In the genomic region with DNA sequence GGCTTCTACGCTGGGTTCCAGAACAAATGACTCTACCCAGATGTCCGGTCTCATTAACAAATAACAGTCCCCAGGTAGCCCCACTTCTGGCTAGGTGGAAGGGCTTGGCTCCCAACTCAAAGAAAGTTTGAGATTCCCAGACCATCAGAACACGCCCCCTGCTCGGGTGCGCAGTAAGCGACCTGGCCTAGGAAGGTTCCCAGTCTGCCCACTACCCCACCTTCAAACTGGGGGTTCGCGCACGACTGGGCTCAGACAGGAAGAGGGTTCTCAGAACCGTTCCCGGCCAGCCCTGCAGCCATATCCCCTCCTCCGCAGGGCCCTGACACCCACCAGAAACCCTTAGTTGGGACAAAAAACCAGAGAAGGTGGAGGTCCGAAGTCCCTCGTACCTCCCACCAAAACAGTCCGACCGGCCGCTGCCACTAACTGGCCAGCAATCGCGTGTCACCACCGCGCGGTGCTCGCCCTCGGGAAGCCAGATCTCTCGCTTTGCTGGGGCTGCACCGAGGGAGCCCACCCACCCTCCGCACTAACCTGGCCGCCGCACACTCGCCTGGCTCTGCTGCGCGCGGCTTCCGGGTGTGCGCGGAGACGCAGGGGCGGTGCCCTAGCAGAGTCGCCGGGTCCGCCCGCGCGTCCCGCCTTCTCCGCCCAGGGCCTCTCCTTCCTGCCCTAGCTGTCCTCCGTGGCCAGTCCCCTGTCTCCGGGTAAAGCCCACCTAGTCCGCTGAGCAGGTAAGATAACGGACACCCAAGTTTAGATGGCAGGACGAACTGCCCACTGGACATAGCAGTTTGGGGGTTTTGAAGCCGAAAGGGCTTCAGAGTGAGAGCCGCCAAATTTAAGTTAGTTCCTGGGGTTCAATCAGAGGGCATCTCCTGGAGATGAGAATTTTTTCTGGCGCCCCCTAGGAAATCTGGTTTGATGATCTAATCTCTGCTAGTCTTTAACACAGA, we compare ENCODE assay signal across 8 mouse cellular contexts. TPM values are rescaled to one million over a fixed set of nuclear protein-coding genes. Genes with fewer than 3 reads are reported as not detected.
A peak's percentile ranks its signal among the peaks of the same experiment; 100 is the strongest.
DNase-seq lines count a peak whose midpoint lies in the region; ATAC-seq lines count a peak whose summit lies in the region.

A gene (minus strand): TSS at position 586 of the 959 bp plus-strand sequence.
A gene (plus strand): TSS at position 625 of the 959 bp plus-strand sequence.

- H3K36me3 ChIP-seq in embryonic facial prominence, embryonic 15.5 days: no peaks in the 10 kb centered on the region
- 0 out of 2 replicates have a peak, but pooled peaks cover 3% of the 10 kb centered on the region for H3K36me3 ChIP-seq in heart, embryonic 15.5 days
- H3K36me3 ChIP-seq in macrophage (ENCODE audit: inconsistent target): peaks cover 10% of the 10 kb centered on the region; the same call in 1 of the 2 replicates

- peak within 1 kb of the TSS; percentile 73 for H3K4me3 ChIP-seq in embryonic facial prominence, embryonic 15.5 days (replicated peaks)
- H3K4me3 ChIP-seq in heart, embryonic 15.5 days: peak within 1 kb of the TSS; percentile 79
- H3K4me3 ChIP-seq in macrophage (ENCODE audit: inconsistent target): peak within 1 kb of the TSS; percentile 95

- 1% methylated on average over 54 of the region's 54 CpGs for WGBS in embryonic facial prominence, embryonic 15.5 days
- WGBS in heart, embryonic 15.5 days: 1% methylated on average over 54 of the region's 54 CpGs
- 1% methylated on average over 54 of the region's 54 CpGs for WGBS in macrophage (ENCODE audit: missing documents)

- peaks cover 69% of the 10 kb centered on the region for H3K27me3 ChIP-seq in embryonic facial prominence, embryonic 15.5 days
- H3K27me3 ChIP-seq in heart, embryonic 15.5 days: peaks cover 52% of the 10 kb centered on the region

- peaks cover 16% of the 10 kb centered on the region; the same call in 1 of the 2 replicates for H3K79me2 ChIP-seq in macrophage (ENCODE audit: inconsistent target)

- DNase-seq in CD4-positive, CD25-positive, alpha-beta regulatory T cell, adult 2 months (ENCODE audit: low read depth, low spot score): peak; percentile 85
- DNase-seq in adrenal gland, adult 8-10 months: peak; percentile 63
- peak; percentile 88 for DNase-seq in kidney, postnatal 10 days
- DNase-seq in spleen, adult 12 weeks (ENCODE audit: low spot score): peak; percentile 72
- no peak for DNase-seq in right cerebral cortex, postnatal 36 days (ENCODE audit: low spot score in 2 of 2)

- H3K4me1 ChIP-seq in embryonic facial prominence, embryonic 15.5 days: peaks cover 38% of the 10 kb centered on the region
- peaks cover 36% of the 10 kb centered on the region for H3K4me1 ChIP-seq in heart, embryonic 15.5 days (replicated peaks)

- no peak within 1 kb of the TSS for H3K27ac ChIP-seq in embryonic facial prominence, embryonic 15.5 days (replicated peaks)
- no peak within 1 kb of the TSS for H3K27ac ChIP-seq in heart, embryonic 15.5 days
- peak within 1 kb of the TSS; percentile 55 for H3K27ac ChIP-seq in macrophage

- peak within 1 kb of the TSS; percentile 54 for H3K9ac ChIP-seq in embryonic facial prominence, embryonic 15.5 days
- peak within 1 kb of the TSS; percentile 62 for H3K9ac ChIP-seq in heart, embryonic 15.5 days

- H3K9me3 ChIP-seq in embryonic facial prominence, embryonic 15.5 days (replicated peaks): no peaks in the 10 kb centered on the region
- H3K9me3 ChIP-seq in heart, embryonic 15.5 days (replicated peaks): no peaks in the 10 kb centered on the region

- H3K4me2 ChIP-seq in embryonic facial prominence, embryonic 15.5 days (replicated peaks): peak within 1 kb of the TSS; percentile 90
- peak within 1 kb of the TSS; percentile 80 for H3K4me2 ChIP-seq in heart, embryonic 15.5 days

- peak; percentile 55; the same call in 1 of the 2 replicates for ATAC-seq in embryonic facial prominence, embryonic 15.5 days (ENCODE audit: insufficient number of reproducible peaks, low FRiP score, low TSS enrichment, low read depth)
- ATAC-seq in heart, embryonic 15.5 days (replicated peaks; ENCODE audit: insufficient number of reproducible peaks, insufficient read depth, low FRiP score, low read depth): peak; percentile 51; the same call in 1 of the 2 replicates

RNA-seq across cellular contexts. Expression of the first gene that starts in this region (rescaled TPM):
- 10 to 100 TPM; 15.5 to 20.0 (median 19.2) TPM for total RNA-seq in adrenal gland, adult 8-10 months (2022)
- polyA plus RNA-seq in embryonic facial prominence, embryonic 15.5 days (2015; fragmentation: Nextera tagmentation; extraction: Ambion mirVana): 27.4 and 28.8 TPM in 2 replicates
- polyA plus RNA-seq in heart, embryonic 15.5 days (2015; fragmentation: Nextera tagmentation; extraction: Ambion mirVana): 17.9 and 24.0 TPM in 2 replicates
- 10 to 100 TPM in 23 of 26 experiments, 1 to 10 TPM in 3; 6.4 to 42.1 (median 25.5) TPM for total RNA-seq in macrophage (2018; cell fraction: chromatin; rRNA removed)
- total RNA-seq in macrophage (2018; cell fraction: cytosol; rRNA removed): 10 to 100 TPM; 12.6 to 25.2 (median 18.9) TPM
- 10 to 100 TPM; 10.9 to 31.0 (median 20.4) TPM for total RNA-seq in macrophage (2018; cell fraction: nucleus; rRNA removed)
- 8.4 to 20.0 TPM (median 19.9 TPM) in 3 replicates for polyA plus RNA-seq in macrophage (2018)

RNA-seq across cellular contexts. Expression of the second gene that starts in this region (rescaled TPM):
- 1 to 10 TPM; 3.9 to 5.4 (median 4.5) TPM for total RNA-seq in adrenal gland, adult 8-10 months (2022)
- polyA plus RNA-seq in embryonic facial prominence, embryonic 15.5 days (2015; fragmentation: Nextera tagmentation; extraction: Ambion mirVana): 3.3 and 4.0 TPM in 2 replicates
- 3.1 and 4.5 TPM in 2 replicates for polyA plus RNA-seq in heart, embryonic 15.5 days (2015; fragmentation: Nextera tagmentation; extraction: Ambion mirVana)
- 1 to 10 TPM in 20 of 26 experiments, under 1 TPM in 5, not detected in 1; 0.43 to 5.8 (median 2.3) TPM for total RNA-seq in macrophage (2018; cell fraction: chromatin; rRNA removed)
- 1 to 10 TPM; 2.2 to 8.5 (median 5.7) TPM for total RNA-seq in macrophage (2018; cell fraction: cytosol; rRNA removed)
- total RNA-seq in macrophage (2018; cell fraction: nucleus; rRNA removed): 1 to 10 TPM in 25 of 26 experiments, under 1 TPM in 1; 0.93 to 6.9 (median 3.3) TPM
- polyA plus RNA-seq in macrophage (2018): 2.1 to 7.5 TPM (median 3.9 TPM) in 3 replicates

Comparison
In these comparisons a context has a peak if more than half of its experiments do, and no peak if none do; other contexts are left out.
1. DNase-seq: peak in CD4-positive, CD25-positive, alpha-beta regulatory T cell, adult 2 months (single experiment), adrenal gland, adult 8-10 months (single experiment), kidney, postnatal 10 days (single experiment) and spleen, adult 12 weeks (single experiment); none in right cerebral cortex, postnatal 36 days (0 of 2).
2. Peak in every context shown above with its lines, with median percentiles within 50 percentile points of each other: H3K4me3 ChIP-seq.